Mouse (Mus musculus): ENCODE measurements at regions not wholly inside any gene's neighbourhood (a gene's known extent, or its start where the extent isn't known, plus 50 kb on each side); places are given as distances from the start of the nearest gene placed in this dataset.

GRCm38 (mm10) chr11:114513446-114513845, 154.9 kb upstream of the Rpl38 start:
- TF ChIP-seq CTCF (IDR thresholded peaks at IDR 0.05; ENCODE audit: insufficient read depth, low read depth, low read length) (no peak), POLR2A (IDR thresholded peaks at IDR 0.05; ENCODE audit: insufficient read depth, low read depth, low read length) (no peak)
- H3K4me1 ChIP-seq (ENCODE audit: control insufficient read depth, insufficient read depth, low read length), result peaks cover 10% of the 10 kb centered on the region; the same call in 1 of the 2 replicates
- H3K4me3 ChIP-seq (ENCODE audit: insufficient read depth, low read depth, low read length), result no peak overlapping the region
- WGBS, result 60% methylated on average over 5 of the region's 5 CpGs
- H3K27ac ChIP-seq (ENCODE audit: insufficient read depth, low read depth, low read length), result no peak overlapping the region

GRCm38 (mm10) chr11:114511994-114512393, 156.3 kb upstream of the Rpl38 start:
- 52% methylated on average over 5 of the region's 5 CpGs for WGBS
- Histone ChIP-seq H3K4me1 (ENCODE audit: control insufficient read depth, insufficient read depth, low read length) (peaks cover 10% of the 10 kb centered on the region; the same call in 1 of the 2 replicates), H3K27ac (ENCODE audit: insufficient read depth, low read depth, low read length) (no peak overlapping the region), H3K4me3 (ENCODE audit: insufficient read depth, low read depth, low read length) (no peak overlapping the region)
- TF ChIP-seq POLR2A (IDR thresholded peaks at IDR 0.05; ENCODE audit: insufficient read depth, low read depth, low read length) (no peak), CTCF (IDR thresholded peaks at IDR 0.05; ENCODE audit: insufficient read depth, low read depth, low read length) (no peak)

GRCm38 (mm10) chr11:114502562-114502961, 165.8 kb upstream of the Rpl38 start:
- TF ChIP-seq POLR2A (IDR thresholded peaks at IDR 0.05; ENCODE audit: insufficient read depth, low read depth, low read length) (no peak), CTCF (IDR thresholded peaks at IDR 0.05; ENCODE audit: insufficient read depth, low read depth, low read length) (no peak)
- H3K4me3 ChIP-seq (ENCODE audit: insufficient read depth, low read depth, low read length), result no peak overlapping the region
- H3K27ac ChIP-seq (ENCODE audit: insufficient read depth, low read depth, low read length), result peak overlapping the region; percentile 34; the same call in 1 of the 2 replicates
- 38% methylated on average over 5 of the region's 5 CpGs for WGBS
- H3K4me1 ChIP-seq (ENCODE audit: control insufficient read depth, insufficient read depth, low read length), result peaks cover 26% of the 10 kb centered on the region

- peak overlapping the region; percentile 53 for H3K27ac ChIP-seq (ENCODE audit: insufficient read depth, low read depth, low read length)
- H3K4me1 ChIP-seq (ENCODE audit: control insufficient read depth, insufficient read depth, low read length), result peaks cover 26% of the 10 kb centered on the region
- 47% methylated on average over 5 of the region's 5 CpGs for WGBS
These were observed 166.3 kb upstream of the Rpl38 start for GRCm38 (mm10) chr11:114501869-114502540.

GRCm38 (mm10) chr11:114500416-114500815, 167.9 kb upstream of the Rpl38 start:
- no peak for TF ChIP-seq POLR2A (IDR thresholded peaks at IDR 0.05; ENCODE audit: insufficient read depth, low read depth, low read length)
- no peak for TF ChIP-seq CTCF (IDR thresholded peaks at IDR 0.05; ENCODE audit: insufficient read depth, low read depth, low read length)
- H3K4me3 ChIP-seq (ENCODE audit: insufficient read depth, low read depth, low read length), result no peak overlapping the region
- H3K4me1 ChIP-seq (ENCODE audit: control insufficient read depth, insufficient read depth, low read length), result peaks cover 35% of the 10 kb centered on the region
- no peak overlapping the region for H3K27ac ChIP-seq (ENCODE audit: insufficient read depth, low read depth, low read length)
- 92% methylated on average over 7 of the region's 7 CpGs for WGBS

More at GRCm38 (mm10) chr11:114501869-114502540, 166.3 kb upstream of the Rpl38 start:
- TF ChIP-seq POLR2A (IDR thresholded peaks at IDR 0.05; ENCODE audit: insufficient read depth, low read depth, low read length), result no peak
- no peak for TF ChIP-seq CTCF (IDR thresholded peaks at IDR 0.05; ENCODE audit: insufficient read depth, low read depth, low read length)
- H3K4me3 ChIP-seq (ENCODE audit: insufficient read depth, low read depth, low read length), result no peak overlapping the region

- H3K27ac ChIP-seq (ENCODE audit: insufficient read depth, low read depth, low read length), result no peak overlapping the region
These were observed 168.7 kb upstream of the Rpl38 start for GRCm38 (mm10) chr11:114499665-114500064.

GRCm38 (mm10) chr11:114495520-114495921, 172.8 kb upstream of the Rpl38 start:
- H3K4me3 ChIP-seq (ENCODE audit: insufficient read depth, low read depth, low read length), result no peak overlapping the region
- peak overlapping the region; percentile 24; the same call in 1 of the 2 replicates for H3K27ac ChIP-seq (ENCODE audit: insufficient read depth, low read depth, low read length)
- TF ChIP-seq CTCF (IDR thresholded peaks at IDR 0.05; ENCODE audit: insufficient read depth, low read depth, low read length) (no peak), POLR2A (IDR thresholded peaks at IDR 0.05; ENCODE audit: insufficient read depth, low read depth, low read length) (no peak)
- 6% methylated on average over 5 of the region's 5 CpGs for WGBS
- peaks cover 28% of the 10 kb centered on the region for H3K4me1 ChIP-seq (ENCODE audit: control insufficient read depth, insufficient read depth, low read length)

More at GRCm38 (mm10) chr11:114499665-114500064, 168.7 kb upstream of the Rpl38 start:
- WGBS, result 48% methylated on average over 12 of the region's 12 CpGs
- peaks cover 36% of the 10 kb centered on the region for H3K4me1 ChIP-seq (ENCODE audit: control insufficient read depth, insufficient read depth, low read length)
- TF ChIP-seq POLR2A (IDR thresholded peaks at IDR 0.05; ENCODE audit: insufficient read depth, low read depth, low read length) (no peak), CTCF (IDR thresholded peaks at IDR 0.05; ENCODE audit: insufficient read depth, low read depth, low read length) (no peak)
- no peak overlapping the region for H3K4me3 ChIP-seq (ENCODE audit: insufficient read depth, low read depth, low read length)

- H3K27ac ChIP-seq (ENCODE audit: insufficient read depth, low read depth, low read length), result no peak overlapping the region
- H3K4me3 ChIP-seq (ENCODE audit: insufficient read depth, low read depth, low read length), result no peak overlapping the region
- 32% methylated on average over 8 of the region's 8 CpGs for WGBS
- H3K4me1 ChIP-seq (ENCODE audit: control insufficient read depth, insufficient read depth, low read length), result peaks cover 32% of the 10 kb centered on the region
- TF ChIP-seq CTCF (IDR thresholded peaks at IDR 0.05; ENCODE audit: insufficient read depth, low read depth, low read length), result no peak
- no peak for TF ChIP-seq POLR2A (IDR thresholded peaks at IDR 0.05; ENCODE audit: insufficient read depth, low read depth, low read length)
These were observed 181.9 kb upstream of the Rpl38 start for GRCm38 (mm10) chr11:114486455-114486854.

GRCm38 (mm10) chr11:114485429-114485828, 182.9 kb upstream of the Rpl38 start:
- Histone ChIP-seq H3K27ac (ENCODE audit: insufficient read depth, low read depth, low read length) (no peak overlapping the region), H3K4me3 (ENCODE audit: insufficient read depth, low read depth, low read length) (no peak overlapping the region), H3K4me1 (ENCODE audit: control insufficient read depth, insufficient read depth, low read length) (peaks cover 40% of the 10 kb centered on the region)
- no peak for TF ChIP-seq CTCF (IDR thresholded peaks at IDR 0.05; ENCODE audit: insufficient read depth, low read depth, low read length)
- WGBS, result 86% methylated on average over 15 of the region's 15 CpGs
